Mouse (Mus musculus) liver, embryonic 14.5 days (tissue): ENCODE data around the gene Bnip1. TPM values are rescaled to one million over a fixed set of nuclear protein-coding genes. Genes with fewer than 3 reads are reported as not detected.

Source experiments
- ATAC-seq: fragments of 200-750 bp; cut with Nextera tagmentation; 2 replicates; pipeline ENCODE4 v1.8.0; 2017; ENCODE audit warnings: moderate number of reproducible peaks, mild to moderate bottlenecking, moderate library complexity; ENCODE audit not compliant: insufficient read depth
- DNase-seq, 3 experiments: peaks; one replicate each; pipeline ENCODE4 v3.0.0-alpha.2; 2012 to 2013; ENCODE audit warnings: low read depth in 3 of 3, low spot score in 3 of 3
- H3K27ac ChIP-seq: fragments of 300-500 bp; sonication (generic); 2 replicates; pipeline ENCODE4 v1.5.1; 2014; ENCODE audit warnings: moderate library complexity, mild to moderate bottlenecking, control low read depth, inconsistent platforms
- H3K27me3 ChIP-seq: fragments of 300-500 bp; sonication (generic); 2 replicates; pipeline ENCODE4 v1.6.1; 2014; ENCODE audit warnings: mild to moderate bottlenecking, low read length, moderate library complexity; ENCODE audit not compliant: control insufficient read depth, insufficient read depth
- H3K36me3 ChIP-seq: fragments of 300-500 bp; sonication (generic); replicated peaks from 2 replicates; pipeline ENCODE4 v1.6.1; 2014; ENCODE audit warnings: low read depth; ENCODE audit not compliant: control insufficient read depth, insufficient read depth
- H3K4me1 ChIP-seq, 2 experiments: fragments of 200-500 bp in 1 of 2; fragments of 300-500 bp in 1 of 2; sonication (generic) in 1 of 2; replicated peaks; 2 replicates each; pipeline ENCODE4 v1.6.1; 2012 to 2014; ENCODE audit warnings: antibody characterized with exemption in 1 of 2, inconsistent platforms in 1 of 2, low read length in 1 of 2; ENCODE audit not compliant: control insufficient read depth in 2 of 2, insufficient read depth in 2 of 2
- H3K4me2 ChIP-seq: fragments of 300-500 bp; sonication (generic); 2 replicates; pipeline ENCODE4 v1.6.1; 2014; ENCODE audit warnings: low read depth, mild to moderate bottlenecking, control low read depth, moderate library complexity
- H3K4me3 ChIP-seq, 2 experiments: fragments of 200-500 bp in 1 of 2; fragments of 300-500 bp in 1 of 2; sonication (generic) in 1 of 2; 2 replicates each; pipeline ENCODE4 v1.5.1; 2012 to 2014; ENCODE audit warnings: low read depth in 2 of 2, low read length in 2 of 2, mild to moderate bottlenecking in 2 of 2, control low read depth in 1 of 2, inconsistent platforms in 1 of 2, moderate library complexity in 1 of 2; ENCODE audit not compliant: insufficient read depth in 1 of 2
- H3K9ac ChIP-seq: fragments of 300-500 bp; sonication (generic); replicated peaks from 2 replicates; pipeline ENCODE4 v1.6.1; 2014; ENCODE audit warnings: mild to moderate bottlenecking, control low read depth, moderate library complexity
- H3K9me3 ChIP-seq: fragments of 300-500 bp; sonication (generic); 2 replicates; pipeline ENCODE4 v1.6.1; 2016; ENCODE audit warnings: low read length, mixed read lengths; ENCODE audit not compliant: control insufficient read depth
- CTCF ChIP-seq: IDR thresholded peaks from 2 replicates; pipeline ENCODE4 v1.5.1; 2016; ENCODE audit warnings: antibody characterized with exemption, low read depth, control low read depth
- EP300 ChIP-seq: IDR thresholded peaks from 2 replicates; pipeline ENCODE4 v1.6.1; 2016; ENCODE audit warnings: antibody characterized with exemption, low read depth
- WGBS: fragments of 180-500 bp; shearing (Covaris S2); extraction: QIAGEN DNeasy Blood & Tissue Kit; methylation state at CpG from one replicate; pipeline ENCODE4 v1.1.7; 2014; ENCODE audit not compliant: insufficient replicate concordance; 5-methylcytosine and 5-hydroxymethylcytosine counted together
- polyA plus RNA-seq, 2 experiments: library from polyadenylated mRNA; depleted of rRNA in 1 of 2; stranded (reverse) in 1 of 2; unstranded in 1 of 2; fragments of >200 nt; fragmentation: Nextera tagmentation in 1 of 2; extraction: Ambion mirVana in 1 of 2; gene quantifications; 2 replicates each; pipeline versions ENCODE4 v1.2.1 to v1.2.3; 2012 to 2014

The Bnip1 gene
- polyA plus RNA-seq, 2 experiments: 13.7 to 15.0 TPM

DNA sequence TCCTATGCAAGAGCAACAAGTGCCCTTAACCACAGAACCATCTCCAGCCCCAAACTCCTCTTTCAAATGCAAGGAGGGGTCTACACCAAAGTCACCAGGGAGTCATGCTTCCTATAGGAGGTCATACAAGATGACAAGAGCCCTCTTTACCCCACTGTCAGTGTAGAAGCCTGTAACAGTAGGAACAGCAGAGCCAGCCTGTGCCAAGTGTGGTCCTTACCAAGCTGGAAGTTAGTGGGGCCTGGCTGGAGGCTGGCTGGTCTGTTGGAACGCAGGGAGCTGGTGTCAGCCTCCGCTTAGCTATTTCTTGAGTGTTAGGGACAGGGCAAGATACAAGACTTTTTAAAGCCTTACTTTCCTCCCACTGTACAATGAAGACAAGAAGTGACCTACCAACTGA lies 52.9 kb downstream of the Bnip1 start:
- H3K4me1 ChIP-seq: no peaks in the 10 kb centered on the region
- H3K9ac ChIP-seq: no peak overlapping the region
- H3K36me3 ChIP-seq: no peaks in the 10 kb centered on the region
- TF ChIP-seq EP300: no peak
- no peak for TF ChIP-seq CTCF
- no peak for ATAC-seq
- no peak overlapping the region for H3K4me3 ChIP-seq
- no peaks in the 10 kb centered on the region for H3K9me3 ChIP-seq
- WGBS: 49% methylated on average over 2 of the region's 2 CpGs
- H3K4me2 ChIP-seq: no peak overlapping the region
- no peak overlapping the region for H3K27ac ChIP-seq
- H3K27me3 ChIP-seq: peaks cover 46% of the 10 kb centered on the region
- DNase-seq: no peak

DNA sequence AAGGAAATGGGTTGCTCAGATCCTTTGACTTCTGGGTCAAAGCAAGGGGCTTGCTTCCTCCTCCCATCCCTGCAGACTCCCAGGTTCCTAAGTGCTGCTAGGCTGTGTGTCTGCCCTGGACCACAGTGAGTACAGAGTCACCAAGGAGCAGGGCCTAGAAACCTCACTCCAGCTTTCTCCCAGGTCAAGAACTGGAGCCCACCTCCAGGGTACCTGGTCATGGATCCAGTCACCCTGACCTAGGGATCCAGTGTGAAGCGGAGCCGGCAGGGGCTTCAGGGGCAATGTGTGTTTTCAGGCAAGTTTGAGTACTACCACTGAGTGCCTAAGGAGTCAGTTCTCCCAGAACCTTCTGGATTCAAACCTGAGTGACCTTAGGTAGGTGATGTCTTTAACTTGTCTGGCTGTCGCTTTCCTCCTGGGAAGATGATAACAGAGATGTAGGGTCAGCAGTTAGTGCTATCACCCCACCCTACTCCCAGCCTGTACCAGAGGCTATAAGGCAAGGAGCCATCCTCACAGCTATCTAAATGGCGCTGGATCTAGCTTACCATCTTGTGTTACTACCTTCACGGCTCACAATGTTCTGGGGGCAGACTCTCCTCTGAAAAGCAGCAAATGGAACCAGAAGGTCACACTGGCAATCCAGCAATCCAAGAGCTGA lies 53.6 kb downstream of the Bnip1 start:
- ATAC-seq (no peak), DNase-seq (no peak)
- H3K4me2 ChIP-seq: no peak overlapping the region
- H3K4me3 ChIP-seq: no peak overlapping the region
- TF ChIP-seq EP300: no peak
- no peak for TF ChIP-seq CTCF
- H3K9ac ChIP-seq: no peak overlapping the region
- H3K4me1 ChIP-seq: no peaks in the 10 kb centered on the region
- 57% methylated on average over 5 of the region's 5 CpGs for WGBS
- no peak overlapping the region for H3K27ac ChIP-seq
- no peaks in the 10 kb centered on the region for H3K9me3 ChIP-seq
- no peaks in the 10 kb centered on the region for H3K36me3 ChIP-seq
- H3K27me3 ChIP-seq: peaks cover 49% of the 10 kb centered on the region

DNA sequence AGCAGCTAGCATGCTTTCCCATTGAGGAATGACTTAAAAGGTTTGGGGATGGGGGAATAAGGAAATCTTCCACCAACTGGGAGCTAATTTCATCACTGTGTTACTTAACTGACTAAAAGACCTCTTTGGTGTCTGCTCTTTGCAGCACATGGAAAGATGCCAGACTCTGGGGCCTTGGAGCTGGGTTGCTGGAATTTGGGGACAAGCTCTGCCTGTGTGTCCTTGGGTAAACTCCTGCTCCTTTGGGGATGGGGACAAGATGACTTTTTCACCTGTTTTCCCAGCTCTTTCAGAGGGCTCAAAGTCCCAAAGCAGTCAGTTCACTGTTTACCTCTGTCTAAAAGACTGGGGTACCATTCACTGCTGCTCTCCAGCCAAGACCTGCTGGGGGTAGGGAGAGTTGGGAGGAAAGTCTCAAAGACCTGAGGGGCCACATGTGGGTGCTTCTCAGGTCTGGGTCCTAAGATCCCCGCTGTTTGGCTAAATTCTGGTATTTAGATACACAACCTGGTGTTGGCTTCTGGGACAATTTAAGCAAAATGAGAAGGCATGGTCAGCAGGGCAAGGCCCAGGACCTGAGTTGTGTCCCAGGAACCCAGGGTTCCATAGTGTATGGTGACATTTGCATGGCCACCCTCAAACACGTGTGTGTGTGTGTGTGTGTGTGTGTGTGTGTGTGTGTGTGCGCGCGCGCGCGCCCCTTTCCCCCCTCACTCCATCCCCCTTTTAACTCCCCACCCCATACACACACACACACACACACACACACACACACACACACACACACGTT lies 54.3 kb downstream of the Bnip1 start:
- peaks cover 57% of the 10 kb centered on the region for H3K27me3 ChIP-seq
- no peak overlapping the region for H3K9ac ChIP-seq
- ATAC-seq: no peak
- H3K9me3 ChIP-seq: no peaks in the 10 kb centered on the region
- TF ChIP-seq CTCF (no peak), EP300 (no peak)
- no peak overlapping the region for H3K27ac ChIP-seq
- WGBS: 47% methylated on average over 7 of the region's 9 CpGs
- H3K4me3 ChIP-seq: no peak overlapping the region
- no peak for DNase-seq
- no peaks in the 10 kb centered on the region for H3K4me1 ChIP-seq
- no peak overlapping the region for H3K4me2 ChIP-seq
- H3K36me3 ChIP-seq: no peaks in the 10 kb centered on the region

DNA sequence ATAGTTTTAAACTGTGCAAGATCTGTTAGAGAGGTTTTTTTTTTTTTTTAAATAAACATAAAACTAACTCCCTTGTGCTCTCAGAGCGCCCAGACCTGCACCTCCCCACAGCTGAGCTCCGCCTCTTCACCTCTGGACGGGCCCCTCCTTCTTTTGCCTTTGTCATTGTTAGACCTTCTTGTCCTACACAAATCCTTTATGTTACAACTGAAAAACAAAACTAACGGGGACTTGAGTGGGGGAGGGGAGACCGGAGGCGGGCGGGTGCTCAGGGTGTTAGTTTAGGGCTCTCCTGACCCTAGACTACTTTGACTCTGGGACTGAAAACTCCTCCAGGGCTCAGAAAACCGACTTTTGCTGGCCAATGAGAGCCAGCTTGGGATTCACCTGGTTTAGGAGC lies 55.1 kb downstream of the Bnip1 start:
- Histone ChIP-seq H3K9ac (no peak overlapping the region), H3K27ac (no peak overlapping the region), H3K4me2 (no peak overlapping the region), H3K9me3 (no peaks in the 10 kb centered on the region), H3K4me3 (no peak overlapping the region), H3K4me1 (no peaks in the 10 kb centered on the region), H3K36me3 (no peaks in the 10 kb centered on the region), H3K27me3 (peaks cover 65% of the 10 kb centered on the region)
- DNase-seq (no peak), ATAC-seq (no peak)
- TF ChIP-seq EP300: no peak
- TF ChIP-seq CTCF: no peak
- 14% methylated on average over 8 of the region's 8 CpGs for WGBS

DNA sequence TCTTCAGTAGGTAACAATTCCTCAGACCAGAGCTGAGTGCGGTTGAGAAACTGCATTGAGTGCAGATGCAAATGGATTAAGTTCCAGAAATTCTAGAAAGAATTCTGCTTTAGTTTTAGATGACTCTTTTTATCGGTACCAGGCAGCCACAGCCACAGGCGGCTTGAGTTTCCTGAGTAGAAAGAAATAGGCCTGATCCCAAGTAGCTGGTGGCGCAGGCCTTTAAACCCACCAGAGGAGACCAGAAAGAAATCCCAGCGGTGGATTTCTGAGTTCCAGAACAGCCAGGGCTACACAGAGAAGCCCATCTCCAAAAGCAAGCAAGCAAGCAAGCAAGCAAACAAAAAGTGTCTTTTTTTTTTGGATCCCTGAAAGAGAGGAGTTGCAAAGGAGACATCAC lies 55.5 kb downstream of the Bnip1 start:
- 12% methylated on average over 5 of the region's 5 CpGs for WGBS
- TF ChIP-seq EP300 (no peak), CTCF (no peak)
- Histone ChIP-seq H3K27me3 (peaks cover 69% of the 10 kb centered on the region), H3K4me3 (no peak overlapping the region), H3K4me1 (no peaks in the 10 kb centered on the region), H3K9ac (no peak overlapping the region), H3K36me3 (no peaks in the 10 kb centered on the region), H3K4me2 (no peak overlapping the region), H3K9me3 (no peaks in the 10 kb centered on the region), H3K27ac (no peak overlapping the region)
- DNase-seq (no peak), ATAC-seq (no peak)
